Mouse (Mus musculus) spleen, adult 2 months (tissue): ENCODE measurements around the gene Pgghg.

Experiments
- CTCF ChIP-seq: fragments of 200-500 bp; IDR thresholded peaks from 2 replicates; pipeline ENCODE4 v1.5.1; 2011; ENCODE audit warnings: mild to moderate bottlenecking, inconsistent platforms; ENCODE audit not compliant: insufficient read depth, insufficient read length, insufficient replicate concordance; ENCODE audit errors: extremely low read depth
- POLR2A ChIP-seq: fragments of 200-500 bp; IDR thresholded peaks from 2 replicates; pipeline ENCODE4 v1.6.1; 2011; ENCODE audit warnings: low read depth, low read length, inconsistent platforms

DNA sequence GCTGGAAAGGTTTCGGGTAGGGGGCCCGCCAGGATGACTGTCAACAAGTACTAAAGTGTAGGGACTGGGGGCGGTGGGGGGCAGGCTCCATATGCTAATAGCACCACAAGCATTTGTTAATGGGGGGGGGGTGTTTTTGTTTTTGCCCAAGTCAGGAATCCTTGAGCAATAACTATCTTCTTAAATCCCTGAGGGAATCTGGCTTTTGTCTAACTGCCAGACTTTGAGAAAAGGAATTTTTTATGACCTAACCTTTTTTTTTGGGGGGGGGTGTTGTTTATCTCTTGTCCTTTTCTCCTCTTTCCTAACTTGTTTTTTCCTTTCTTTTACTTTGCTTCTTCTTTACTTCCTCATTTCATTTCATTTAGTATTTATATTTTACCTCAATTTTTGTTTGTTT lies 34.3 kb downstream of the Pgghg start:
- TF ChIP-seq CTCF (no peak), POLR2A (no peak)
